Mouse (Mus musculus) lung, postnatal 36 days (tissue): ENCODE data around the gene Mus81.

Source experiments
- DNase-seq: peaks from one replicate; pipeline ENCODE4 v3.0.0; 2022; ENCODE audit warnings: mixed read lengths

The Mus81 gene

DNA sequence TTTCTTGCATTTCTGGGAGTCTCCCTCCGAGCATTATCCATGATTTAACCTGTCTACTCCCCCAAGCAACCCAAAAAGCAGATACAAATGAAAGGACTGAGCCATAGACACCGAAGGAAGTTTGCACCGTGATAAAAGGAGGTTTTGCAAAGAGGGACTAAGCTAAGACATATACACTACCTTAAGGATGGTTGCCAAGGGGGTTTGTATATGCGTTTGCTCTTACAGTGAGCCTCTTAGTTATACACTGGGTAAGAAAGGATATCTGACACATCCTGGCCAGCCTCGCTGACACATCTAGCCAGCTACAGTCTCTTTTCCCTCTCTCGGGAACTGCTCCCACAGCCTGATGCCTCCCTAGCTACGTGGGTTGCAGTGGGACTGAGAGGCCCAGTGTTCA lies 54.3 kb downstream of the Mus81 start:
- no peak for DNase-seq

DNA sequence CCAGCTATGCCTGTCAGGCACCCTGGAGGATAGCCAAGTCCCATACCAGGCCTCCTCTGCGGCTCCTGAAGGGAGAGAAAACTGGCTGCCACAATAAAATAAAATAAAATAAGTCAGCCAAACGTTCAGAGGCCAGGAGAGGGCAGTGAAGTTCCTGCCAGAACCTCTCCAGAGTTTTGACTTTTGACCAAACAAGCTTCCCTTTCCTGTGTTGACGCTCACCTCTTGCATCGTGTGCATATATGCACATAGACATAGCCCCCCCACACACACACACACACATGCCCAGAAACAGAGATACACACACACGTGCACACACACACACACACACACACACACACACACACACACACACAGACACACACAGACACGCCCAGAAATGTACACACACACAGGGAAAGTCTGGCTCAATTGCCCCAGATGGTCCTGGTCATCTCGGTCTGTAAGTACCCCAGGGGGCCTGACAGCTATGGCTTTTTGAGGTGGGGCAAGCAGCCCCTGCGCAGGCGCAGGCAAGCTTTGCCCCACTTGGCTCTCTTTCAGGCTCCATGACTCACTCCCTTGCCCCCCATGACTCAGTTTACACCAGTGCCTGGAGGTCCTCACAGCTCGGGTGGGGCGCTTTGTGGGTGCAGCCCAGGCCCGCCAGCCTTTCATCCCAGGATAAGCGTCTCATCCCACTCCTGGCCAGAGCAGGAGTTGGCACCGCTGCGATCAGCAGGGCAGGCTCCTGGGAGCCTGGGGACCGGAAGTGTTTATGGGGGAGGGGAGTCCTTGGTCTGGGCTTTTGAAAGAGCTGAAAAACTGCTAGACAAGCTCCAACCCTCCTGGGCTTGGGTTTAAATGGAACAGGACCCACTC lies 55.0 kb downstream of the Mus81 start:
- peak; percentile 82 for DNase-seq
